Mouse (Mus musculus): ENCODE measurements around the gene Snupn.

Snupn gene

GRCm38 (mm10) chr9:57003011-57003410 lies 52.3 kb downstream of the Snupn start:
- DNase-seq (ENCODE audit: extremely low read depth, low read depth), result no peak

GRCm38 (mm10) chr9:57012393-57012792 lies 61.7 kb downstream of the Snupn start:
- no peak for DNase-seq (ENCODE audit: extremely low read depth, low read depth)

GRCm38 (mm10) chr9:57012895-57013294 lies 62.2 kb downstream of the Snupn start:
- DNase-seq (ENCODE audit: extremely low read depth, low read depth), result no peak

- no peak for DNase-seq (ENCODE audit: extremely low read depth, low read depth)
Observed at GRCm38 (mm10) chr9:57013756-57014155, 63.1 kb downstream of the Snupn start.

GRCm38 (mm10) chr9:57014766-57015165 lies 64.1 kb downstream of the Snupn start:
- no peak for DNase-seq (ENCODE audit: extremely low read depth, low read depth)

- no peak for DNase-seq (ENCODE audit: extremely low read depth, low read depth)
Observed at GRCm38 (mm10) chr9:57017631-57018030, 67.0 kb downstream of the Snupn start.

- no peak for DNase-seq (ENCODE audit: extremely low read depth, low read depth)
Observed at GRCm38 (mm10) chr9:57031756-57032155, 81.1 kb downstream of the Snupn start.
